Mouse (Mus musculus) kidney, postnatal 14 days (tissue): ENCODE data around the gene Copz1.

Source experiments
- DNase-seq: peaks from one replicate; pipeline ENCODE4 v3.0.0; 2022; ENCODE audit warnings: mixed read lengths

Copz1 gene

DNA sequence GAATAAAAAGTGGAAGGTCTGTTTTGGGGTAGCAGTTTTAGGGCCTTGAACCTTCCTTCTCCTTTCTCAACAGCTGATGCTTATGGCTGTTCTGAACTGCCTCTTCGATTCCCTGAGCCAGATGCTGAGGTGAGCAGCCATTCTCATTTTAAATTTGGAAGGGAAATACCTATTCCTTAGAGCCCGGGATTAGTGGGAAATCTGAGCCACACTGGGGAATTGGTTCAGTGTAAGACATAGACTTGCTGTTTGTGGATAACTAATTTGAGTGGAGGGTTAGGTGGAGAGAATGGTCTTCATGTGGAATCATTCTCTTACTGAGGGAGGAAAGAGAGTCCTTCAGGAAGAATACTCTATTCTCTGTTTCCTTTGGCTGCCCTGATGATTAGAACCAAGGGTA, 22.1 kb downstream of the Copz1 start:
- no peak for DNase-seq

DNA sequence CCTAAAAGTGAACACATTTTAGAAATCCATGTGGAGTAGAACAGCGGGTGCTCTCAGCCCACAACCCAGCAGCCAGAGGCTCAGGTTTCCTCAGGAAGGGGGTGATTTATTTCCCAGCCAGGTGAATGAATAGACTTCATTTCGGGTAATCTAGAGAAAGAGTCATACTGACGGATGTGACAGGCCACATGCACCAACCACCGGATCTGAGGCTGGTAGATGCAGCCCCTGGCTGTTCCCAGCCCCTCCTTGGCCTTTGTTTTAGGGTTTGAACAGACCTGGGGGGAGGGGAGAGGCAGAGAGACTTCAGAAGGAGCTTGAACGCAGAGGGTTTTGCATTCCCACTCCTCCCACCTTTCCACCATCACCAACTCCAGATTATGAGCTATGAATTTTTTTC, 23.3 kb downstream of the Copz1 start:
- DNase-seq: no peak

GRCm38 (mm10) chr15:103297313-103297712, 24.8 kb downstream of the Copz1 start:
- DNase-seq: no peak

- DNase-seq: no peak
These were observed 25.5 kb downstream of the Copz1 start for GRCm38 (mm10) chr15:103298026-103298425.

- no peak for DNase-seq
These were observed 26.5 kb downstream of the Copz1 start for GRCm38 (mm10) chr15:103298861-103299616.

GRCm38 (mm10) chr15:103299644-103300043, 27.1 kb downstream of the Copz1 start:
- no peak for DNase-seq

GRCm38 (mm10) chr15:103300067-103300471, 27.6 kb downstream of the Copz1 start:
- no peak for DNase-seq

DNA sequence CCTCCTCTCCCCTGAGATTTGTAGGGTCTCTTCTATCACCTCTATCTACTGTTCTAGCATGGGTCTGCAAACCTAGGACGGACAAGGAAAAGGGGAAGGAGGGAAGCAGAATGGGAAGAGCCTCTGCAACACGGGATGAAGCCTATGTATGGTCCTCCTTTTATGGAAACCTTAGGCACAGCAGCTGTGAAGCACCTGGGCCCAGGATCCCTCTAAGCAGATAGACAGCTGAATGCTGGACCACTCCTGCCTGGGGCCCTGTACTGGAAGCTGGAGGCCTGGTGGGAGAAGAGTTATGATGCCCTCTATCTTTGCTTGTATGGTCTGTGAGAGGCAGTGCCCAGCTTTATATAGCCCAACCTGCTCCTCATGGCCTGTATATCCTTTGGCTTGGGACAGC, 28.0 kb downstream of the Copz1 start:
- no peak for DNase-seq

- DNase-seq: no peak
These were observed 28.5 kb downstream of the Copz1 start for GRCm38 (mm10) chr15:103301046-103301445.

DNA sequence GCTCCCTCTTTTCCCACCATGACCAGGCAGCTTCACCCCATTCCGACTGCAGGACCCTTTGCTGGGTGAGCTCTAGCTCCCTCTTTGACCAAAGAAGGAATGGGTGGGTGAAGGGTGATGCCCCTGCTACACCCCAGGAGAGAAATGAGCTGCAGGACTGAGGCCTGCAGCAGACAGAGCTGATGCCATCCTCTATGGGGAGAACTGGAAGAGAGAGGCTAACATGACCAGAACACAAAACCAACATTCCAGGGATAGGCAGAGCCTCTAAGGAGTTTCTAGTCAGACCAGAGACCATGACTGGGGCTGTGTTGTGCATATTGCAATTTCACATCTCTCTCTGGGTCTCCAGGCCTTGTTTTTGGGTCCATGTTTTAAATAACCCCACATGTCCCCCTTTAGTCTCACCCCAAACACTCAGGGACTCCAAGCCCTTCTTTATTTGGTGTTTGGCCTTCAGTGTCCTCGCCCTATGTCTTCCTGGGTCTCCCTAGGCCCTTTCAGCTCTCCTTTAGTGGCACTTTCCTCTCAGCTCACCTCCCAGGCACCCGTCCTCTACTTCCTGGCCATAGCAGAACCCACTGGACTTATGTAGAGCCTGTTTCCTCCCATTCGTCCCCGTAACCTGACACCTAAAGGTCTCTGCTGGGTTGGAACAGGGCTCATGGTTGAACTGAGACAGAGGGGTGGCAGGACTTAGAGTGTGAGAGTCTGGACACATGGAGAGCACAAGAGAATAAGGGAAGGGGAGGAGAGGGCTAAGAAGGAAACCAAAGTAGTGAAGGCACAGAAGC, 29.2 kb downstream of the Copz1 start:
- DNase-seq: no peak

DNA sequence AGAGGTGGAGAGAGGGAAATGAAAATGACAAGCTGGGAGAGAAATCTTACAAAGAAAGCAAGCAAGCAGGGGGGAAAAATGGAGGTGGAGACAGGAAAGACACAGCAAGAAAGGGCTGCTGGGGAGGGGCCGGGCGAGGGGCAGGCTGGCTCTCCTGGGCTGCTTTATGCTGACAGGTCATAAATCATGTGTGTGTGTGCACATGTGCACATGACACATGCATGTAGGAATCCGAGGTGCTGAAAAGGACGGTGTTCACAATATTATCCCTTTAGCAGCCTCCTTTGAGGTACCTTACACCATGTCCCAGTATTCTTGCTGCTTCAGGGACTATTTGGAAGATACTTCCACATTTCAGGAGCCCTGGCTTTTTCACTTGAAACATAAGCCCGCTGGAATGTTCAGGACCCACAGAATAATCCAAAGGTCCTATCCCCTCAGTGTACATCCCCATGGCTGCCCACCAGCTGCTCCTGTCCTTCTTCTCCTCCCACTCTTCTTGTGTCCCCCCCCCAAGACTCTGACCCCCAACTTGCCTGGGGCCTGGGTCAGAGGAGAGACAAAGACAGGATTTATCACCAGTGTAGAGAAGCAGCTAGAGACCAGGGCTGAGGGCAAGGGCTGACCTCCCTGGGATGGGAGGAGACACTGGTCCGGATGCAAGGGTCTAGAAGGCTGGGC, 30.0 kb downstream of the Copz1 start:
- no peak for DNase-seq

DNA sequence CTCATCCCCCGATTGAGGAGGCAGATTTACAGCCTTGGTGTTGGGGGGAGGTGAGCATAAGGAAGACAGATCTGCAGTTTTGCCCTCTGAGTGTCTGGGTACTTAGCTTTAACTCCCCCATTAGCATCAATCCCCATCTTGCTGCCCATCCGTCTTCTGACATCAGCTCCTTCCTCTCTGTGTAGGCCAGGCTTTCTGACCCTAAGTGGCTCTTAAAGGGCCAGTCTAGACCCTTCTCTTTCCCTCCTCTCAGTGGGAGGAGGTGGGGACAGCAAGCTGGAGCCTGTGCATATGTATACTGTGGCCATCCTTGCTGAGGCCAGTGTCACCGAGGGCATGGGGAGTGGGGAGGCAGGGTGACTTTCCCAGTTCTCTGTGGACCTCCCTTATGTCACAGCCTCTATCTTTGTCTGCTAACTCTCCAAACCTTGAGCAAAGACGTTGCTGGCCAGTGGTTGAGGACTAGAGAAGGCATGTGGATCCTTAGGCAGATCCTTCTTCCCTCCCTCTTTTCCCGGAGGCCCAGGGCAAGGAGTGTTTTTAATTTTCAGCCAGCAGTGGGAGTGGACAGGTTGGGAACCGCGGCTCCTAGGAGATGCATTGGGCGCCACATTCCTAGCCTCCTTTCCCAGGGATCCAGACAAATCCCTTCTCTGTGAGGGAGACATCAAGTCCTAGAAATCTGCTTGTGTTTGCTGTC, 31.6 kb downstream of the Copz1 start:
- DNase-seq: no peak

GRCm38 (mm10) chr15:103304616-103304969, 32.1 kb downstream of the Copz1 start:
- DNase-seq: no peak

- DNase-seq: peak; percentile 99
These were observed 32.7 kb downstream of the Copz1 start for GRCm38 (mm10) chr15:103305070-103305678.

DNA sequence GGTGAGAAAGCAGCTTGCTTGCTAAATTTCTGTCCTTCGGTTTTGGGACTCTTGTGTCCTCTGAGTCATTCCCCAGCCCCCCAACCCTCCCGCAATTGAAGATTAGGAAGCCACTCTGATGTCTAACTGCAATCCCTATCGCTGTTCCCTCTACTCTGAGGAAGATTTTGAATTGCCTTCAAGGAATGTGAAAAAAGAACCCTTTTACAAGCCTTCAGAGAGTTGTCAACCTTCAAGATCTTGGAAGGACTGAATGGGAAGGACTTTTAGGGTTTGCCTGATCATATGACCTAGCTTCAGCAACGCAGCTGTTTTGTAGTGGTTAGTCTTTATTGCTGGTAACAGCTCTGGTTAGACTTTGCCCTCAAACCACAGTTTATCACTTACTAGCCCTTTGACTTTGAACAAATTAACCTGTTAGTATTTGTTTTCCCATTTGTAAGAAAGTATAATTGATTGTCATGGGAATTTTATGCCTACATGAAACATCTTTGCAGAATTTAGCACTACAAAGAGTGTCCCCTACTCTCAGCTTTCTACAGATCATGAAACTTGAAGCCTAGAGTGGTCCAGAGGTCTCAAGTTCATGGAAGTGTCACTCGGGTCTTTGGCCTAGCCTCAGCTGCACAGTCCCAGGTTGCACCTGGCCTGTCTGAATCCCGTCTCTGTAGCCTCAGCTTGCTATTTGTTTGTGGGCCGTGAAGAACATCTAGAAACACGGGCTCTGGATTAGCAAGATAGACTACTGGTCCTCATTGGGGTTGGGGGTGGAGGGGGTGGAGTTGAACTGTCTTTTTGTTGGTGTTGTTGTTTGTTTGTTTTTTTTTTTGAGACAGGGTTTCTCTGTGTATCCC, 33.5 kb downstream of the Copz1 start:
- DNase-seq: peak; percentile 67

- DNase-seq: peak; percentile 94
These were observed 34.6 kb downstream of the Copz1 start for GRCm38 (mm10) chr15:103307125-103307524.

DNA sequence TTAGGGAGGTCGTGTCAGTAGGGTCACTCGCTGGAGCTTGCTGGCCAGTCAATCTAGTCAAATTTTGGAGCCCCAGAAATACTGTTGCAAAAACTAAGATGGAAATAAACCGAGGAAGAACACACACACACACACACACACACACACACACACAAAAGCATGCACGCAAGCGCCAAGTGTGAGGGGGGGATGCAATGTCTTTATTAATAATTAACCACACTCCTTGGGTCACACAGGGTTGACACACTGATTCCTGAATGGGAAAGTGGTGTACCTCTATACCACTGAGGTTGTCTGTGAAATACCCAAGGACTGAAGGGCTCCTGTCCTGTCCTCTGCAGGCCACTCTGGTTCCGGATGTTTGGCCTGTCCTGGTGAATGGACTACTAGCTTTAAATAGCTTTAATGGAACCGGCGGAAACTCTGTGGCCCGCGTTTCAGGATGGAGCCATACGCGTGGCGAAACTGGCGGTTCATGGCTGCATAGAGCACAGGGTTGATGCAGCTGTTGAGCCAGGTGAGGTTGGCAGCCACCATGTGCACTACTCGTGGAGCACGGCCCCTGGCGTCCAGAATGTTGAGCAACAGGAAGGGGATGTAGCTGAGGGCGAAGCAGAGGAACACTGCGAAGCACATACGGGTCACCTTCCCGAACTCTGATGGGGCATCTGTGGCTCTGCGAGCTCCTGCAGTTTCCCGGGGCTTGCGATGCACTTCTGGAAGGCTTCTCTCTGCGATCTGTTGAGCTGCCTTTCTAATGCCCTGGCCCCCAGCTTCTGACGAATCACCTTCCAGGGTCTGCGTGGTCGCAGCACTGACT, 35.8 kb downstream of the Copz1 start:
- DNase-seq: peak; percentile 58

DNA sequence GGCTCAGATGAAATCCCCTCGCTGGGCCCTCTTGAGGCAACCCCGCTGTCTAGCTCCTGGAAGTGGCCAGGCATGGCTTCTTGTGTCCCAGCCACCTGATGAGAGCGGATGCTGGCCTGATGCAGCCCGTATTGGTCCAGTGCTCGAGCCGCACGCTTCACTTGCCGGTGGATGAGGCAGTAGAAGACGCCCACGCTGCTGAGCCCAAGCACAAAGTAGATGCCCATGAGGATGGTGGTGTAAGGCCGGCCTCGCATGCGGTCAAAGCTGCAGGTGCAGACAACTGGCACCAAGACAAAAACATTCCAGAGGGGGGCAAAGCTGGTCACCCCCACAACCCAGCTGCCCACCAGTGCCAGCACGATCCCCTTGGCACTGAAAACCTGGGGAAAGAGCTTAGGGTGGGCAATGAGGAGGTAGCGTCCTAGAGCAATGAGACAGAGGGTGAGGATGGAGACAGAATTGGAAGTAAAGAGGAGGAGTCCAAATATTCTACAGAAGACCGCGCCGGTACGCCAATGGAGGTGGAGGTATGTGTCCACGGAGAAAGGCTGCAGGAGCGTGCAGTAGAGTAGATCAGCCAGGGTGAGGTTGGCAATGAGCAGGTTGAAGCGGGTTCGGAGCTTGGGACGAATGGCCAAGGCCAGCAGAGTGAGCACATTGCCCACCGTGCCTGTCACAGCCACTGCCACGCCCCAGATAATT, 36.5 kb downstream of the Copz1 start:
- no peak for DNase-seq

DNA sequence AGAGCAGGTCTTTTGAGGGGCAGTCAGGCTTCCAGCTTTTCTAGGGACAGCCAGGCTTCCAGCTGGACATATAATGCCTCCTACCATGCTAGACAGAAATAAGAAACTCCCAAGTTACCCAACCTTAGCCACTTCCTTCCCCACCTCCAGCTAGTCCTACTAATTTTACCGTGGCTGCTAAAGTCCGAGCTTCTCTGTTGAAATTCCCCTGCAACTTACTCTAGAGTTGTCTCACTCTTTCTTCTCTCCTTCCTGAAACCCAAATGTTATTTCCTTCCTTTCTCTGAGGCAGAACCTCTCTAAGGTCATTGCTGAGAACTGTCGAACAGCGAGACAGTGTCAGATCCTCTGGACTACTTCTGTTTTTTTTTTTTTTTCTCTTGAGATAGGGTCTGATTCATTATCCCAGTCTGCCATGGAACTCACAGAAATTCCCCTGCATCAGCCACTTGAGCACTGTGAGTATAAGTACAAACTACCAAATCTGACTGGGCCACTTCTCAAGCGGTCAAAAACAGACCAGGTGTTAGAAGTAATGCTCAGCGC, 37.9 kb downstream of the Copz1 start, which contains the start of gene Gpr84:
Gene Gpr84 (minus strand): TSS at position 248 of the 546 bp plus-strand sequence.
- DNase-seq: no peak
